Mouse (Mus musculus): ENCODE data around the gene Klf7. TPM values are rescaled to one million over a fixed set of nuclear protein-coding genes. Genes with fewer than 3 reads are reported as not detected.

Gene Klf7
- polyA plus RNA-seq, 1 experiment from 2014 or later: 33.1 TPM

DNA sequence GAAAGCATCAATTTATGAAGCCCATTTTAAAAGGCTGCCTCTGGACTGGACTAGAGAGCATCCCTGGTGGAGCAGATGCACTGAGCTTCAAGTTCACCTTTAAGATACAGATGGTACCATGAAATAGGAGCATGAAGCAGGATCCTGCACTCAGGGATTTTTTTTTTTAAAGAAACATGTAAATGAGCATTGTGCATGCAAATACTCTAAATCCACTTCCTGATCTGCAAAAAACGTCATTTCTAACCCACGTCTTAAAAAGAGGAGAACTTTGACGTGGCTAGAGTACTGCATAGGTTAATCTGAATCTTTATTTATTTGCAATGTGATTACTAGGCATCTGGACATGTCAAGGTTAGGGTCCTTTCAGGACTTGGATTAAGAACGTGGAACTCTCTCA, 73.5 kb downstream of the Klf7 start:
- no peak overlapping the region for H3K4me2 ChIP-seq (ENCODE audit: low read length)
- 82% methylated on average over 4 of the region's 4 CpGs for WGBS
- H3K9ac ChIP-seq (ENCODE audit: low read length): no peak overlapping the region
- DNase-seq (ENCODE audit: low spot score) (no peak), ATAC-seq (replicated peaks; ENCODE audit: low FRiP score, low TSS enrichment, low read depth) (no peak)
- no peaks in the 10 kb centered on the region for H3K27me3 ChIP-seq (replicated peaks; ENCODE audit: control insufficient read depth, insufficient read depth, low read length)
- H3K9me3 ChIP-seq (ENCODE audit: control insufficient read depth, low read length): no peaks in the 10 kb centered on the region
- peaks cover 7% of the 10 kb centered on the region; the same call in 1 of the 2 replicates for H3K36me3 ChIP-seq (ENCODE audit: control insufficient read depth, insufficient read depth, low read length)
- H3K27ac ChIP-seq (ENCODE audit: low read depth): no peak overlapping the region
- peaks cover 7% of the 10 kb centered on the region; the same call in 1 of the 2 replicates for H3K4me1 ChIP-seq (replicated peaks; ENCODE audit: control insufficient read depth, insufficient read depth, low read length)
- no peak overlapping the region for H3K4me3 ChIP-seq (ENCODE audit: low read depth, low read length)

DNA sequence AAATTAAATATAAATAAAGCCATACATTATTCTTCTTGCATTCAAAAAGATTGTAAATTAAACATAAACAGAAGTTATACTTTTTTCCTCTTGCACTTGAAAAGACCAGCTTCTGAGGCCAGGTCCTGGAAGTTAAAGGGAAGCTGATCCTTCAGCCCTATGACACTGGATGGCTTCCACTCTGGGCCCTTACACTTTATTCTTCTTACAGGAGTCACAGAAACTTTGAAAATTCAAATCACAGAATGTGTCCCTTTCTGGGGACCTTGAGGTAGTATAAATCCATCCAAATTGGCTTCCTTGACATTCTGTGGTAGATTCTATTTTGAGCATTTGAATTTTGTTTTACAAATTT, 75.3 kb downstream of the Klf7 start:
- DNase-seq (ENCODE audit: low spot score) (no peak), ATAC-seq (replicated peaks; ENCODE audit: low FRiP score, low TSS enrichment, low read depth) (no peak)
- 0 out of 2 replicates have a peak, but pooled peaks cover 4% of the 10 kb centered on the region for H3K4me1 ChIP-seq (replicated peaks; ENCODE audit: control insufficient read depth, insufficient read depth, low read length)

DNA sequence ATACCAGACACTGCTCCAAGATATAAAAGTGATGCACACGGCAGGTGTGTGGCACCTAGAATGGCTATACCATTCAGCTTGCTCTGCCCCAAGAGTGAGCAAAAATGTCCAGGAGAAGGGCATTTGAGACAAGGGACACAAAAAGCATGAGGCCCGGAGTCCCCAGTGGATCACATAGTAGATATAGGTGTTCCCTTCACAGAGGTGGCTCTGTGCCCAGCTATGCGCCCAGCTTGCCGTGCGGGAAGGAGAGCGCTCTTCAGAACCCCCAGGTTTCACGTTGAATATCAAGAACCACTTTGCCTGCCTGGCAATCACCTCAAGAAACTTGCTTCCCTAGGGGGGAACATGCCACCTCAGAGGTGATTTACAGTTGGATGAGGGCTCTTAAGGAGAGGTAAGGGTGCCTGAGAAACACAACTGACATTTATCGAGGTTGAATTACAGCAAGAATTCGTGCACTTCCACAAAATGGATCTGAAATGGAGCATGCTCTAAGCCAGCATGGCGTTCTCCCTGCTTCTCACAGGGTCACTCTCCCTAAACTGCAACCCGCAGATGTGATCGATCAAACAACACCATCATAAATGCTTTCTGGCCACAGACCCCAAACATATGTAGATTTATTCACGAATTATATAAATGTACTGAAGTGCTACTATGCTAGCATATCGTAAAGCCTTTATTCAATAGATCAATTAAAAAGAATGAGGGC, 75.8 kb downstream of the Klf7 start:
- no peak overlapping the region for H3K9ac ChIP-seq (ENCODE audit: low read length)
- H3K4me2 ChIP-seq (ENCODE audit: low read length): no peak overlapping the region
- ATAC-seq (replicated peaks; ENCODE audit: low FRiP score, low TSS enrichment, low read depth): no peak
- H3K4me3 ChIP-seq (ENCODE audit: low read depth, low read length): no peak overlapping the region
- no peaks in the 10 kb centered on the region for H3K9me3 ChIP-seq (ENCODE audit: control insufficient read depth, low read length)
- no peak for DNase-seq (ENCODE audit: low spot score)
- peaks cover 16% of the 10 kb centered on the region; the same call in 1 of the 2 replicates for H3K36me3 ChIP-seq (ENCODE audit: control insufficient read depth, insufficient read depth, low read length)
- 0 out of 2 replicates have a peak, but pooled peaks cover 4% of the 10 kb centered on the region for H3K4me1 ChIP-seq (replicated peaks; ENCODE audit: control insufficient read depth, insufficient read depth, low read length)
- WGBS: 90% methylated on average over 14 of the region's 14 CpGs
- H3K27ac ChIP-seq (ENCODE audit: low read depth): no peak overlapping the region
- no peaks in the 10 kb centered on the region for H3K27me3 ChIP-seq (replicated peaks; ENCODE audit: control insufficient read depth, insufficient read depth, low read length)

More for the DNA sequence above, 75.3 kb downstream of the Klf7 start:
- H3K4me3 ChIP-seq (ENCODE audit: low read depth, low read length): no peak overlapping the region
- H3K36me3 ChIP-seq (ENCODE audit: control insufficient read depth, insufficient read depth, low read length): peaks cover 11% of the 10 kb centered on the region; the same call in 1 of the 2 replicates
- H3K9me3 ChIP-seq (ENCODE audit: control insufficient read depth, low read length): no peaks in the 10 kb centered on the region
- H3K27ac ChIP-seq (ENCODE audit: low read depth): no peak overlapping the region
- no peak overlapping the region for H3K9ac ChIP-seq (ENCODE audit: low read length)
- H3K27me3 ChIP-seq (replicated peaks; ENCODE audit: control insufficient read depth, insufficient read depth, low read length): no peaks in the 10 kb centered on the region
- H3K4me2 ChIP-seq (ENCODE audit: low read length): no peak overlapping the region

DNA sequence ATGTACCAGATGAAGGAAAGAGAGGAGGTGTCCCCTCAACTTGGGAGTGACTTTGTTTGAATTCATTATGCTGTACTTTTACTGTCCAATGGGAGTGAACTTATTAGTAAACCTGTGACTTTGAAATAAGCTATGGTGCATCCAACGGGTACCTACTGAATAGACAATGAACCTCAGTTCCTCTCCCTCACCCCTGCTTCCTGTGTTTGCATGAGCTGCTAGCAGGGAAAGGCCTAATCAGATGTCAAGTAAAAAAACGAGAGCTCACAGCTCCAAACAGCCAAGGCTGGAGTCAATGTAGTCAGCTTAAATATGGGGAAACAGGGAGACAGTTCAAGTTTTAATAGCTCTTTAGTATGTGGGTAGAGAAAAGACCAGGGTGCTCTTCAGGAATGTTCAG, 77.5 kb downstream of the Klf7 start:
- Histone ChIP-seq H3K4me2 (ENCODE audit: low read length) (no peak overlapping the region), H3K9ac (ENCODE audit: low read length) (no peak overlapping the region), H3K36me3 (ENCODE audit: control insufficient read depth, insufficient read depth, low read length) (peaks cover 24% of the 10 kb centered on the region; the same call in 1 of the 2 replicates), H3K9me3 (ENCODE audit: control insufficient read depth, low read length) (no peaks in the 10 kb centered on the region), H3K4me1 (replicated peaks; ENCODE audit: control insufficient read depth, insufficient read depth, low read length) (0 out of 2 replicates have a peak, but pooled peaks cover 4% of the 10 kb centered on the region), H3K4me3 (ENCODE audit: low read depth, low read length) (no peak overlapping the region), H3K27ac (ENCODE audit: low read depth) (no peak overlapping the region), H3K27me3 (replicated peaks; ENCODE audit: control insufficient read depth, insufficient read depth, low read length) (no peaks in the 10 kb centered on the region)
- DNase-seq (ENCODE audit: low spot score) (no peak), ATAC-seq (replicated peaks; ENCODE audit: low FRiP score, low TSS enrichment, low read depth) (no peak)
- WGBS: 44% methylated on average over 2 of the region's 2 CpGs

DNA sequence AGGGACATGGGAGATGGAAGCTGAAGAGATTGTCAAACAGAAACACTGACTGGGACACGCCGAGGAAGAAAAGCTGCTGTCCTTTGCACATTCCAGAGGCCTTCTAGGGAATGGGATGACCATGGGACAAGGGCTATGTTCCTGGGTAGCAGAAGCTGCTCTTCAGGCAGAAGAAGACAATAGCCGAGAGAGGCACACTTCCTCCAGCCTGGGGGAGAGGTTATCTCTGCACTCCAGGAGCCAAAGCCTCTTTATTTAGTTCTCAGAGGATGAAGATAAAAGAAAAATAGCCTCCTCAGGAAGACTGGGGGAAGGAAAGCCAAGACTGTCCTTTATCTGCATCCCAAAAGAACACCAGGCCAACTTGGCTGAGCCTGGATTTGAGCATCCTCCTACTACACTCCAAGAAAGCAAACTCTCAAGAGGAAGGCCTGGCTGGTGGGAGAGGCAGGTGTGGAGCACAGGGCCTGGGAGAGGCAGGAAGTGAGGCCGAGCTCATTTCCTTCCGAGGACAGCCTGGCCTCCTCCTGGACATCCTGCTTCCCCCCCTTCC, 81.2 kb downstream of the Klf7 start:
- ATAC-seq (replicated peaks; ENCODE audit: low FRiP score, low TSS enrichment, low read depth) (no peak), DNase-seq (ENCODE audit: low spot score) (no peak)
- WGBS: 67% methylated on average over 5 of the region's 5 CpGs
- Histone ChIP-seq H3K9me3 (ENCODE audit: control insufficient read depth, low read length) (no peaks in the 10 kb centered on the region), H3K4me3 (ENCODE audit: low read depth, low read length) (no peak overlapping the region), H3K27ac (ENCODE audit: low read depth) (no peak overlapping the region), H3K4me1 (replicated peaks; ENCODE audit: control insufficient read depth, insufficient read depth, low read length) (0 out of 2 replicates have a peak, but pooled peaks cover 13% of the 10 kb centered on the region), H3K4me2 (ENCODE audit: low read length) (no peak overlapping the region), H3K9ac (ENCODE audit: low read length) (no peak overlapping the region), H3K27me3 (replicated peaks; ENCODE audit: control insufficient read depth, insufficient read depth, low read length) (no peaks in the 10 kb centered on the region), H3K36me3 (ENCODE audit: control insufficient read depth, insufficient read depth, low read length) (peaks cover 17% of the 10 kb centered on the region; the same call in 1 of the 2 replicates)

DNA sequence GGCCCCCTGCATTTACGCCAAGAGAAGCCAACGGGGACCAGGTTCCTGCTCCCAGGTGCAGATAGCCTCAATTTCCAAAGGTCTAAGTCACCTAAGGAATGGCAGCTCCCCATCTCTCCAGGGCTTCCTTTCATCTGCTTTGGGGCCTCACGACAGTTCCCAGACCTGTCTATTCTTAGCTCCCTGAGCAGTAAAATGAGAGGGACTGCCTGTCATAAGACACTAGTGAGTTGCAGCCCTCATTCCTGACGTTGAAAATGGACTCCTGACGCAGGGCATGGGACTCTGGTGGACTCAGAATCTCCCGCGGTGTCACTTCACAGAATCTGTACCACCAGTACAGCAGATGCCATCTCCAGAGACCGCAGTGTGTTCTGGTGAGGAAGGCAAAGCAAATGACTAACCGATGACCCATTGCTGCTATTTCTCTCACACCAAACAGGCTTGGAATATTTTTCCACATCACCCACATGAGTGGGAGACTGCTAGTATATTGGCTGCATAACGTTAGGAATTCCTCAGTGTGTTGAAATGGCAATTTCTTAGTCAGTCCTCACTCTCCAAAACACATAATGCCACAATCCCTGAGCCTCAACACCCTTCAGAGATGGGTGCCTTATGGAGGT, 81.9 kb downstream of the Klf7 start:
- Histone ChIP-seq H3K4me1 (replicated peaks; ENCODE audit: control insufficient read depth, insufficient read depth, low read length) (0 out of 2 replicates have a peak, but pooled peaks cover 13% of the 10 kb centered on the region), H3K36me3 (ENCODE audit: control insufficient read depth, insufficient read depth, low read length) (peaks cover 21% of the 10 kb centered on the region), H3K9ac (ENCODE audit: low read length) (no peak overlapping the region), H3K4me3 (ENCODE audit: low read depth, low read length) (no peak overlapping the region), H3K4me2 (ENCODE audit: low read length) (no peak overlapping the region), H3K9me3 (ENCODE audit: control insufficient read depth, low read length) (no peaks in the 10 kb centered on the region), H3K27ac (ENCODE audit: low read depth) (no peak overlapping the region), H3K27me3 (replicated peaks; ENCODE audit: control insufficient read depth, insufficient read depth, low read length) (no peaks in the 10 kb centered on the region)
- ATAC-seq (replicated peaks; ENCODE audit: low FRiP score, low TSS enrichment, low read depth) (no peak), DNase-seq (ENCODE audit: low spot score) (no peak)
- WGBS: 84% methylated on average over 10 of the region's 10 CpGs

DNA sequence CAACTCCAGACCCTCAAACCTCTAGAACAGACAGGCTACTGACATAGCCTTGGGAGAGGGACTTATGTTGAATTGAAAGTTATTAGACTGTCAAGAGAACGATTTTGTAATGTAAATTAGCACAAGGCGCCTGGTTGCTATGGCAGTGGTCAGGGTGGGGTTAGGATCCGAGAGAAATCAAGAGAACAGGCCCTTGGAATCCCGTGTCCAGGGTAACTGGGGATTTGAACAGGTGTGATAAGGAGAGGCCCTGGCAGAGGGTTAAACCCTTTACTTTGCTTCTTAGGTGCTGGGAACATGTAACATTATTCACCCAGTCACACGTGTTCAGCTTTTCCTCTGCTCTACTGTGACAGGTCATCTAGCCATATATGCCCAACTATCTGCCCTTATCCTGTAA, 83.7 kb downstream of the Klf7 start:
- H3K27ac ChIP-seq (ENCODE audit: low read depth): no peak overlapping the region
- no peak overlapping the region for H3K4me2 ChIP-seq (ENCODE audit: low read length)
- H3K9ac ChIP-seq (ENCODE audit: low read length): no peak overlapping the region
- no peaks in the 10 kb centered on the region for H3K9me3 ChIP-seq (ENCODE audit: control insufficient read depth, low read length)
- 0 out of 2 replicates have a peak, but pooled peaks cover 9% of the 10 kb centered on the region for H3K4me1 ChIP-seq (replicated peaks; ENCODE audit: control insufficient read depth, insufficient read depth, low read length)
- H3K27me3 ChIP-seq (replicated peaks; ENCODE audit: control insufficient read depth, insufficient read depth, low read length): no peaks in the 10 kb centered on the region
- 67% methylated on average over 5 of the region's 5 CpGs for WGBS
- no peak overlapping the region for H3K4me3 ChIP-seq (ENCODE audit: low read depth, low read length)
- DNase-seq (ENCODE audit: low spot score): no peak
- no peak for ATAC-seq (replicated peaks; ENCODE audit: low FRiP score, low TSS enrichment, low read depth)
- H3K36me3 ChIP-seq (ENCODE audit: control insufficient read depth, insufficient read depth, low read length): peaks cover 40% of the 10 kb centered on the region

DNA sequence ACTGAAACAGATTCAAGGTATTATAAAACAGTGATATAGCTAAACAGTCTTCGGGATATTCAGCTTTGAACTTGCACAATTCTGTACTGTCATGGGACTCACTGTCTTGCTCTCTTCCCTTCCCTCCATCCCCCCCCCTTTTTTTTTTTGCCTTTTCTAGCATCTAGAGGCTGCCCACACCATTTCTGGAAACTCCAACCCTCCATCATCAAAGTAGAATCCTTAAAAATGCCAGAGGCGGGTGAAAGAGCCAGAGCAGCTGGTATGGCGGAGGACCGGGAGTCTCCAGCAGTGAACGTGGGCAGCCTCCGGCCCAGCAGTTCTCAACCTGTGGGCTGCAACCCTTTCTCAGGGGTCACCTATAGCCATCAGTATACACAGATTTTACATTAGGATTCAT, 84.3 kb downstream of the Klf7 start:
- H3K9me3 ChIP-seq (ENCODE audit: control insufficient read depth, low read length): no peaks in the 10 kb centered on the region
- peaks cover 40% of the 10 kb centered on the region for H3K36me3 ChIP-seq (ENCODE audit: control insufficient read depth, insufficient read depth, low read length)
- ATAC-seq (replicated peaks; ENCODE audit: low FRiP score, low TSS enrichment, low read depth): no peak
- DNase-seq (ENCODE audit: low spot score): no peak
- no peak overlapping the region for H3K4me2 ChIP-seq (ENCODE audit: low read length)
- H3K4me1 ChIP-seq (replicated peaks; ENCODE audit: control insufficient read depth, insufficient read depth, low read length): 0 out of 2 replicates have a peak, but pooled peaks cover 9% of the 10 kb centered on the region
- H3K27ac ChIP-seq (ENCODE audit: low read depth): no peak overlapping the region
- H3K27me3 ChIP-seq (replicated peaks; ENCODE audit: control insufficient read depth, insufficient read depth, low read length): no peaks in the 10 kb centered on the region
- H3K4me3 ChIP-seq (ENCODE audit: low read depth, low read length): no peak overlapping the region
- WGBS: 91% methylated on average over 6 of the region's 6 CpGs
- H3K9ac ChIP-seq (ENCODE audit: low read length): no peak overlapping the region
